Mouse (Mus musculus): Measurements from ENCODE around the gene Raph1.

GRCm38 (mm10) chr1:60492404-60492803 is 74.5 kb downstream of the Raph1 start:
- TF ChIP-seq CTCF (IDR thresholded peaks at IDR 0.05; ENCODE audit: extremely low read depth, insufficient read length, insufficient replicate concordance, low read depth, low read length): no peak
- TF ChIP-seq POLR2A (IDR thresholded peaks at IDR 0.05; ENCODE audit: low read depth, low read length): no peak

Measured in small intestine, adult 2 months (tissue).